Mouse (Mus musculus) c-Kit-positive CD71-positive TER-119-negative erythroid progenitor cells, embryonic 14.5 days (primary cell): ENCODE data around the gene Kcnc1.

Experiments used
- DNase-seq: peaks from one replicate; pipeline ENCODE4 v3.0.0-alpha.2; 2013; ENCODE audit warnings: low read depth

Kcnc1 gene

DNA sequence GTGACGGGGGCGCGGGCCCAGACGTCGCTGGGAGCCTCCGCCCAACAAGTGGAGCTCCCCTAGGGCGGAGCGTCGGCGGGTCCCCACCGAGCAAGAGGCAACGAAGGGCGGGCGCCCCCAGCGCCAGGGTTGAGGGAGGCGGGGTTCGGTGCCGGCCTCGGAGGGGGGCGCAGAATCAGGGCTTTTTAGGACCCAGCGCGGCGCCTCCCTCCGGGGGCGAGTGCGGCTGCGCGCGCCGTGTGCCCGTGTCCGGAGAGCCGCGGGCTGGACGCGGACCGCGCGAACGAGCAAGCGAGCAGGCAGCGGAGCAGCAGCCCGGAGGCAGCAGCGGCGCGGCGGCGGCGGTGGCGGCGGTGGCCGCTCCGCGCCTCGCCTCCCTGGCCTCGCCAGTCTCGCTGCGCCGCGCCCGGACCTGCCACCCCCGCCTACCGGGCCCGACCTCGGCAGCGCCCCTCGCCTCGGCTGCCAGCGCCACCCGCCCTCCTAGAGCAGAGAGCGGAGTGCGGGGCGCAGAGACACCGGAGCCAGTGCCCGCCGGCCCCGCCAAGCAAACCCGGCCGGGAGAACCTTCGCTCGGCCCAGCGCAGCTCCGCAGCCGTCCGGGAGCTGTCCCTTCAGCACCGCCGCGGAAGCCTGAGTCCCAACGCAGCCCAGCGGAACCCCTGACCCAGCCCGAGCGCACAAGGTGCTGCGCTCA is at the start of gene Kcnc1:
Gene Kcnc1, plus strand, starts transcription at position 267 of the 697 bp plus-strand sequence.
- DNase-seq: peak; percentile 37

GRCm38 (mm10) chr7:46347692-46348091 is 48.6 kb upstream of the Kcnc1 start:
- DNase-seq: no peak

- no peak for DNase-seq
Measured at GRCm38 (mm10) chr7:46348813-46349212, 47.5 kb upstream of the Kcnc1 start.

DNA sequence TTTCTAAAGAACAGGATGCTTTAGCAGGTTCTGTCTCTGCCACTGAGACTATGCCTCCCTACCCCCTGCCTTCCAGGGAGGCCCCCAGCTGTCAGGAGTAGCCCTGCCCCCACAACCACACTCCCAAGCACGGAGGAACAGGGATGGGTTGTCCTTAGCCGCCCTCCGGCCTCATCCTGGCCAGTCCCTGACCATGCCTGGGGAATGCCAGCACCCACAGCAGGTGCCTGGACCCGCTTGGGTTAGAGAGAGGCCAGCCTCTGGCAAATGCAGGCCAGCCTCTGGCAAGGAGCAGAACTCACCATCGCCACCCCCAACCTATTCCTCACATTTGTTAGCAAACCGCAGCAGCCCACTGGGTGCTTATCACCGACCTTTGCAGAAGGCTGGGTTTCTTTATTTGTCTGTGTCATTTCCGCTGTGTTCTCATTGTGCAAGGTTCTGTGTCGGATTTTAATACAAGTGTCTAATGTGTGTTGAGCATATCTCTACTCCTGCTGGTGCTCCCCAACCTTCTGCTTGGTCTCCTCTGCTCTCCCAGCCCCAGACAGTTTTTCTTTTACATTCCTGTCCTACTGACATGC is 46.1 kb upstream of the Kcnc1 start:
- no peak for DNase-seq

DNA sequence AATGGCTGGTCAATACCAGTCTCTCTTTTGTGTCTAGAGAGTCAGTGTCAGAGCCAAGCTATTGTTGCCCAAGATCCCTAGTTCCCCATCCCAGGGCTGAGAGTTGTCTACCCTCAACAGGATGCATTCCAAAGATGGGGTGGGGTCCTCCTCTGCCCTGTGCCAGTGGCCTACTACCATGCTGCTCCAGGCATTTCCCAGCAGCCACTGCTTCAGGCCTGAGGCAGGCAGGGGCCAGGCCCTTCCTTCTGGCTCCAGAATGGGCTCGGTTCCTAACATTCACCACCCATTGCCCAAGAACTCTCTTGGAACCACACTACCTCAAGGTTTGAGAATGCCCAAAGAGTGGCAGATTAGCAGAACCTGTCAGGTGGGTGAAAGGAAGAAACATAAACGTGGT is 43.5 kb upstream of the Kcnc1 start:
- DNase-seq: no peak

DNA sequence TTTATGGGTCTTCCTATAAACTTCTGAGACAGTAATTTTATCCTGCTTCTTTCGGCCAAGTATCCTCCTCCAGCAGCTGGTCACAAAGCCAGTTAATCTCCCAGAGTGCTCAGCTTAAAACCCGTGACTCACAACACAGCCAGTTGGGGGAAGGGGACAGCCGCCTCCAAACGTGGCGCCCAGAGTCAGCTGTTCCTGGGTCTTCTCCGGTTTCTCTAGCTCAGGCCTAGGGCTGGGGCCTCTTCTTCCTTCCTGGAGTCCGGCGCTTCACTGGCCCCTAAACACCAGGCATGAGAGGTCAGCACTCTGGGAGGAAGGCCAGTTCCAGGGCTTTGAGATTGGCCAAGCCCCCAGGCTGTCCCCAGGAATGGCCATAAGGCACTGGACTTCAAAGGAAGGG is 43.1 kb upstream of the Kcnc1 start:
- no peak for DNase-seq

DNA sequence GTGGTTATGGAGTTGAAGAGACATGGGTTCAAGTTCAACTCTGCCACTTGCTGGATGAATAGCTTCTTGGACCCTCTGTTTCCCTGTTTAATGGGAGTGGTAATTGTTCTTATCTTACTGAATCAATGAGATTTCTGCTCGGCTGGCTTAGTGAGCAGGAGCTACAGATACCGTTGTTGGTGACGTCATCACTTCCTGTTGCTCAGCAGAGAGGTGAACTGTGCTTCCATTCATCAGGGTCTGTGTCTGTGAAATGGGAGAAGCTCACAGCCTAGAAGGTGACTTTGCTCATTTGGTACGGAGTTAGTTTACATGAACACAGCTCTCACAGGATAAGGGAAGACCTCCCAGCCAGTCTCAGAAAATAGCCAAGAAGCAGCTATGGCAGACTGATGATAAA is 42.4 kb upstream of the Kcnc1 start:
- no peak for DNase-seq

- DNase-seq: no peak
Measured at GRCm38 (mm10) chr7:46361776-46362175, 34.5 kb upstream of the Kcnc1 start.

DNA sequence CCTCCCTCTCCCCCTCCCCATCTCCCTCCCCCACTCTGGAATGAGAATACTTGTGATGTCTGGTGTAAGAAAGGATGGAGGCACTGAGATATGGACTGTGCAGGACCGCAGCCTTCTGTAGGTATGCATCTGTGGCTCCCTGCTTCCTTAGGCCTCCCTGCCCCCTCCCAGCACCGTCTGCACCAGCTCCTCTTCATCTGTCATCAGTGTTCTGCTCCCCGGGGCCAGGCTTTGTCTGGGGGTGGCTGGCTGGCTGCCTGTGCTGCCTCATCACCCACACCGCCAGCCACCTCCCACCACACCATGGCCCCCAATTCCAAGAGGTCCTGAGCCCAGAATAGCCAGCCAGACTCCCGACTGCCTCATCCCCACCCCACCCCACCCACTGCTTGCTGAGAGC is 32.1 kb upstream of the Kcnc1 start:
- DNase-seq: no peak

GRCm38 (mm10) chr7:46365810-46366209 is 30.5 kb upstream of the Kcnc1 start:
- DNase-seq: no peak

DNA sequence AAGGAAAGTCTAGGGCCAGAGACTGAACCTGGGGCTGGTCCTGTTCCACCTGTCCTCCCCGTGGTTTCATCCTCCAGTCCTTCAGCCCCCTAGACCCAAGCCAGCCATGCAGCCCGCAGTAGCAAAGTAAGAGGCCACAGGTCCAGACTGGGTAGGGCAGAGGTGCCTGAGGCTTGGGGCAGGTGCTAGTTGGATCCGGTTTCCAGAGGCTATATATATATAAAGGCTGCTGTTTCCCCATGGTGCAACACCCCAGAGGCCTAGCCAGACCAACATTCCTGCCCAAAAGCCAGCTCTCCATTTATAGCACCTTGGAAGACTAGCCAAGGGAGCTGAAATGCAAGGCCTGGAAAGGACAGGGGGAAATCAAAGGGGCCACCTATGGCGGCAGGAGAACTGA is 25.2 kb upstream of the Kcnc1 start:
- DNase-seq: no peak

DNA sequence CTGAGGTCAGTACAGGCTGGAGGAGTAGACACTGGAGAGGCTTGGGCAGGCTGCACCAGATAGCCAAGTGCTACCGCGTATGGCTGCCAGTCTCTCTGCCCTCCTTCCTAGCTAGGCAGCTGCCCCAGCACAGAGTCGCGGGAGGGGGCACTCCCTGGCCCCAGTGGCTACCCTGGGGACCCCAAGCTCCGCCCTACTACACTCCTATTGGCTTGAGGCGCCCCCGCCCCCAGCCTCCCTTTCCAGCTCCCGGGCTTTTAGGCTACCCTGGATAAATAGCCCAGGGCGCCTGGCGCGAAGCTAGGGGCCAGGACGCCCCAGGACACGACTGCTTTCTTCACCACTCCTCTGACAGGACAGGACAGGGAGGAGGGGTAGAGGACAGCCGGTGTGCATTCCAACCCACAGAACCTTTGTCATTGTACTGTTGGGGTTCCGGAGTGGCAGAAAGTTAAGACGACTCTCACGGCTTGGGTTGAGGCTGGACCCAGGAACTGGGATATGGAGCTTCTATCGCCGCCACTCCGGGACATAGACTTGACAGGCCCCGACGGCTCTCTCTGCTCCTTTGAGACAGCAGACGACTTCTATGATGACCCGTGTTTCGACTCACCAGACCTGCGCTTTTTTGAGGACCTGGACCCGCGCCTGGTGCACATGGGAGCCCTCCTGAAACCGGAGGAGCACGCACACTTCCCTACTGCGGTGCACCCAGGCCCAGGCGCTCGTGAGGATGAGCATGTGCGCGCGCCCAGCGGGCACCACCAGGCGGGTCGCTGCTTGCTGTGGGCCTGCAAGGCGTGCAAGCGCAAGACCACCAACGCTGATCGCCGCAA is 19.9 kb upstream of the Kcnc1 start, which contains the start of gene Myod1:
Gene Myod1, plus strand, starts transcription at position 303 of the 836 bp plus-strand sequence.
- no peak for DNase-seq

GRCm38 (mm10) chr7:46377008-46377346 is 19.3 kb upstream of the Kcnc1 start:
- DNase-seq: no peak

DNA sequence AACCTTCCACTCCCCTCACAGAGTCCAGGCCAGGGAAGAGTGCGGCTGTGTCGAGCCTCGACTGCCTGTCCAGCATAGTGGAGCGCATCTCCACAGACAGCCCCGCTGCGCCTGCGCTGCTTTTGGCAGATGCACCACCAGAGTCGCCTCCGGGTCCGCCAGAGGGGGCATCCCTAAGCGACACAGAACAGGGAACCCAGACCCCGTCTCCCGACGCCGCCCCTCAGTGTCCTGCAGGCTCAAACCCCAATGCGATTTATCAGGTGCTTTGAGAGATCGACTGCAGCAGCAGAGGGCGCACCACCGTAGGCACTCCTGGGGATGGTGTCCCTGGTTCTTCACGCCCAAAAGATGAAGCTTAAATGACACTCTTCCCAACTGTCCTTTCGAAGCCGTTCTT is 18.2 kb upstream of the Kcnc1 start:
- no peak for DNase-seq

- no peak for DNase-seq
Measured at GRCm38 (mm10) chr7:46378983-46379382, 17.3 kb upstream of the Kcnc1 start.

- no peak for DNase-seq
Measured at GRCm38 (mm10) chr7:46380625-46381024, 15.7 kb upstream of the Kcnc1 start.

DNA sequence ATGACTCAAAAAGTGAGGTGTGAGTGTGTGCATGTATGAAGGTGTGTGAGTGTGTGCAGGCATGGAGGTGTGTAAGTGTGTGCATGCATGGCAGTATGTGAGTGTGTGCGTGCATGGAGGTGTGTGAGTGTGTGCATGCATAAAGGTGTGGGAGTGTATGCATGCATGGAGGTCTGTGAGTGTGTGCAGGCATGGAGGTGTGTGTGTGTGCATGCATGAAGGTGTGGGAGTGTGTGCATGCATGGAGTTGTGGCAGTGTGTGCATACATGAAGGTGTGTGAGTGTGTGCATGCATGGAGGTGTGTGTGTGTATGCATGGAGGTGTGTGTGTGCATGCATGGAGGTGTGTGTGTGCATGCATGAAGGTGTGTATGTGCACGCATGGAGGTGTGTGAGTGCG is 8.9 kb upstream of the Kcnc1 start:
- DNase-seq: no peak

DNA sequence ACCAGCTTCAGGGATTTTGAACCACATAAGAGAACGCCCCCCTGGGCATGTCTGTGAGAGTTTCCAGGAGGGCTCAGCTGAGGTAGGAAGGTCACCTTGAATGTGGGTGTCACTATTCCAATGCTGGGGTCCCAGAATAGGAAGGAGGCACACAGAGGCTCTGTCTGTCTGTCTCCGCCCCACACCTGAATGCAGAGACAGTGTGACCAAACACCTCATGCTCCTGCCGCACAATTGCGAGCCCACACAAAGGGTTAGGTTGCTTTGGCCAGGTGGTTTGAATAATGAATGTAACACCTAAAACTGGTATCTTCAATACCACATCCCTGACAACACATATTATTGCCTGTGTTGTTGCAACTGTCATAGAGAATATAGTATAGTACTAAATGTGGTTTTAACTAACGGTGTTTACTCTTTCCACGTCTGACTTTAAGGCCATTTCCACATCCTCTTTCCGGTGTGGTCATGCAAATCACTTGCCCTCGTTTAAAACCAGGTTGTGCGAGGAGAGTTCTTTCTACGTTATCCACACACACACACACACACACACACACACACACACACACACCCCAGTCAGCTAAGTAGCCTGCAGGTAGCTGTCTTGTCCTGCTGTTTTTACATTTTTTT is 6.7 kb upstream of the Kcnc1 start:
- no peak for DNase-seq

DNA sequence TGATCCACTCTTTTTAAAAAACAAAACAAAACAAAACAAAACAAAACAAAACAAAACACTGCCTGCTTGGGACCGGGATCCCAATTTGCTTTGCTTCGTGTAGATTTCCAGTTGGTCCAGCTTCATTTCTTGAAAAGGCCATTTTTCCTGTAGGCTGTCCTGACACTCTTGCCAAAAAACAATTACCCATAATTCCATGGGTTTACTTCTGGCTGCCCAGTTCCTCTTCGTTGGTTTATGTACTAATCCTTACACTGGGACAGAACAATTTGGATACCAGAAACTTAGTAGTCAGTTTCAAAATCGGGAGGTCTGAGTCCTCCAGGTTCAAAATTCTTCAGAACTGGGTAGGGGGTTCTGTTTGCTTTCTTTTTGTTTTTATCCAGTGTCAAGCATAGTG is 6.1 kb upstream of the Kcnc1 start:
- DNase-seq: no peak

DNA sequence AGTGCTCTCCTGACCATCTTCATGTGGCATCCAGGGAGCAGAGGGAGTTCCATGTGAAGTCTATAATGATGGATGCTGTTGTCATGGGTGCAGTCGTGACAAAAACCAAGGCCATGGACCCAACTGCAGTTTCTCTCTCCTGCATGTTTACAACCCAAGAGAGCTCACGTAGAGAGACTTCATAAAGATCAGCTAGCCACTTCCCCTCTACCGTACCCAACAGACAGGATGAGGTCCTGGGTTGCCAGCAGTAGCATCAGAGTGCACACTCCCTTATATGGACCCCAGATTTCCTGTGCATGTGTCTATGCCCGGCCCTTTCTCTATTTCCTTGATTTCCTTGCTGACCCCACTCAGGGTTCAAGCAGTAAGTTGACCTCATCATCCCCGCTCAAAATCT is 4.6 kb upstream of the Kcnc1 start:
- DNase-seq: no peak

DNA sequence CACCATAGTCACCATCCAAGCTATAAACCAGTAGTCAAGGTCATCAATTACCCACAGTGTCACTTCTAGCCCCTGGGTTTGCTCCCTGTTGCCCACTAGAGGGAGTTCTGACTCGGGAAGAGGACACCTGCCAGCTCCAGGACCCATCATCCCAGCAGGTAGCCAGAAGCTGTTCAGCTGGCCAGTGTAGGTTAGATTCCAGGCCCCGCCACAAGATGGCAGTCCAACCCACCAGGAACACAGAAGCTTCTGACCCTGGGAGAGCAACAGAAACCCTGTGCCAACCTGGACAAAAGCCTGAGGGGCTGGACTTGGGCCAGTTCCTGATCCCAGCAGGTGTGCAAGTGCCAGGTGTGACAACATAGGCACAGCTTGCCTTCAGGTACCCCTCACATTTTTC is 3.2 kb upstream of the Kcnc1 start:
- DNase-seq: peak; percentile 20

DNA sequence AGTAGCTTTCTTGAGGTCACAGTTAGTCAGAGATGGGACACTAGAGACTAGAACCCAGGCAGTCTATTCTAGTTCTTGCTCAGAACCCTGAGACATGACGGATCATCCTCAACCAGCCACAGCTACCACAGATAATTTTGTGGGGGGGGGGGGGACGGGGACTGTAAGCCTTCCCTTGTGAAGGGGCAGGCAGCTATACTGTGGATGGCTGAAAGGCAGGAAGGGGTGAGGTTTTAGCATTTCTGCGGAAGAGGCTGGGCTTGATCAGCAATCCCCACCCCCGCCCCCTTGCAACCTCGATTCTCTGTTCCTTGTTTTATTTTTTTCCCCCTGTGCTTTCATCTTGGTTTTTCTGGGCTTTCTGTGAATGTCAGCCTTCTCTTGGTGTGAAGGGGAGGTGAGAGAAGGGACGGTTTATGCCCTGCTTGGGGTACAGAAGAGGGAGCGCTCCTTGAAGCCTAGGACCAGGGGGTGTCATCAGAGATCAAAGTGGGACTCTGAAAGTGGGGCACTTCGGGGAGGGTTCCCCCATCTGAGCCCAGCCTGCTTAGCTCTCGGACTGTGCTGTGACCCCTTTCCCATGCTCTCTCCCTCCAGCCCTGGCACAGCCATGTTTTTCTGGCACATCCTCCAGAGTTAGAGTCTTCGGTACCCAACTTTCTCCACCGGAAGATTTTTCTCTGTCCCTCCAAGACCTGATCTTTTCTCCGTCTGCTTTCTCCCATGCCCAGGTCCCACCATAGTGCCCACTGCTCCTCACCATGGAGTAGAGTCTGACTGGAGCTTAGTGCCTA is 2.4 kb upstream of the Kcnc1 start:
- no peak for DNase-seq
